Mouse (Mus musculus): Measurements from ENCODE around the gene Casp6.

The Casp6 gene

DNA sequence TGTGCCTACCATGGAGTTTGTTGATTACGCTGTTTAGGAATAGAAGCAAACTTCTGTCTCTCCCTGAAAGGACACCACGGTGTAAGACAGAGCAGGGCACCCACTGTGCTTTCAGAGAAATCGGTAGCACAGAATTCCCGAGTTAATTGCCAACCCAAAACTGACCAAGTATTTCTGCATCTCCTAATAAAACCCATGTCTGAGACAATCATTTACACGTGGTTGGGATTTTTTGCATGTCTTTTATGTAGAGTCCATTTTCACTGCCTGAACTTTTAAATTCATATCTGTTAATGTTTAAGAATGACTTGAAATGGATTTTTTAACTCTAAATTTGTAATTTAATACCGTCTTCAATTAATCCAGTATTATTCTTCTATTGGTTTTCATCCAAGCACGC, 22.4 kb downstream of the Casp6 start:
- DNase-seq (ENCODE audit: low read depth, low spot score) = no peak

DNA sequence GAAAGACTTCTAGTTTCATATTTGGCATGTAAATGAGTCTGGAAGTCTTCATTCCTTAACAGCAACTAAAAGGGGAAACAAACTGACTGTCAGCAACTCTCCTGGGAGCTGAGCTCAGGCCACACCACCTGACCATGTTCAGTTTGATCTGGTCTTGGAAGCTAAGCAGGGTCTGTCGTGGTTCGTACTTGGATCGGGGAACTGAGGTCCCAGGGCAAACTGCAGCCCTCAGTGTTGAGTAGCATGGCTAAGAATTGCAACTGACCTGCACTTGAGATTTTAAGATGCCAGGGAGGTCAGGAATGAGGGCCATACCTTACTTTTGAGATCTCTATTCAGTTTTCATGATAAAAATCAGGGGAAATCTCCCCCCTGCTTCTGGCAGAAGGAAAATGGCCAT, 24.6 kb downstream of the Casp6 start:
- no peak for DNase-seq (ENCODE audit: low read depth, low spot score)

- DNase-seq (ENCODE audit: low read depth, low spot score) = no peak
Observed at GRCm38 (mm10) chr3:129930213-129930778, 29.1 kb downstream of the Casp6 start.

GRCm38 (mm10) chr3:129932443-129932842, 31.2 kb downstream of the Casp6 start:
- no peak for DNase-seq (ENCODE audit: low read depth, low spot score)

GRCm38 (mm10) chr3:129936561-129936960, 35.3 kb downstream of the Casp6 start:
- no peak for DNase-seq (ENCODE audit: low read depth, low spot score)

- no peak for DNase-seq (ENCODE audit: low read depth, low spot score)
Observed at GRCm38 (mm10) chr3:129937848-129938247, 36.6 kb downstream of the Casp6 start.

GRCm38 (mm10) chr3:129939058-129939457, 37.8 kb downstream of the Casp6 start:
- no peak for DNase-seq (ENCODE audit: low read depth, low spot score)

DNA sequence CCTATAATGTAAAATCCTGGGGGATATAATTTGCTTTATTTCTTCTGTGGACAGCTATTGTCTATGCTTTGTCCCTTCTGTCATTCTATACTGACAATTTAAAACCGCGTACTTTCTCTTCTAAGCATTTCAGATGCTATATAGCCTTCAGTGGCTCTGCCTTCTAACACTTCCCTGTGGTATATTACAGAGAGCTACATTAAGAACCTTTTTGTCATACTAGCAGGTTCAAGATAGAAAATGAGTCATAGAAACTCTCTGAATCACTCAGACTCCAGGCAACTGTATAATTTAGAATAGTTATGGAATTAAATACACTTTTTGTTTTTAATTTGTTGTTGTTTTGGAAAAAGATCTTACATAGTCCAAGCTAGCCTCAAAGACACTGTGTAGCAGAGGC, 39.6 kb downstream of the Casp6 start:
- no peak for DNase-seq (ENCODE audit: low read depth, low spot score)

DNA sequence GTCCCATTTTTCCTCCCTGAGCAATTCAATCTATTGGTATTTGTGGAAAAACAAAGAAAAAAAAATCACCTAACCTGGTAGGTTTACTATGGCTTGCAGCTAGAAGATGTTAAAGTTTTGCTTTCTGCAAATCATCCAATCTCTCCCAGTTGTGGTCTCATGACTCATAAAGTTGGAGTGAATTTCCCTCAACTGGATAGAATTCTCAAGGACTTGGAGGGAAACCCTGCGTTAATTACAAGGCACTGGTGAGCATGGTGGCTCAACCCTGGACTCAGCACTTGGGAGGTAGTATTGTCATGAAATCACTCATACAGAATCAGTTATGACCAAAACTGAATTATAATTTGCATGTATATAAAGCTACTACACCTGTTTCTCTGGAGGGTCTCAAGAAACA, 40.1 kb downstream of the Casp6 start:
- DNase-seq (ENCODE audit: low read depth, low spot score) = no peak

DNA sequence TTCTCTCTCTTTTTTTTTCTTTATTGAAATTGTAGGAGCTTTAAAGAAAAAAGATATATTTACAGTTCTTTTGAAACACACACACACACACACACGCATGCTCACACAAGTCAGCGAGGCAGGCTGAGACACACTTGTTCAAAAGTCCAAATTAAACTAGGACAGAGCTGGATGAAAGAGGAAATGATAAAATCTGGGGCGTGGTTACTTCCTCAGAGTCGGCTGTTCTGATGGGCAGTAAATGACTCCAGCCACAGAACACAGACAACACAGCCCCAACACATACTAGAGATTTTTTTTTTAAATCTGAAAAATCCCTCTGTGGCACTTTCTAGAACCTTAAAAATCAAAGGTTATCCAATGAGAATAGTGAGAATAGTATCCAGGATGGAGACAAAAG, 42.6 kb downstream of the Casp6 start:
- DNase-seq (ENCODE audit: low read depth, low spot score) = no peak

GRCm38 (mm10) chr3:129946217-129946914, 45.1 kb downstream of the Casp6 start:
- DNase-seq (ENCODE audit: low read depth, low spot score) = no peak

DNA sequence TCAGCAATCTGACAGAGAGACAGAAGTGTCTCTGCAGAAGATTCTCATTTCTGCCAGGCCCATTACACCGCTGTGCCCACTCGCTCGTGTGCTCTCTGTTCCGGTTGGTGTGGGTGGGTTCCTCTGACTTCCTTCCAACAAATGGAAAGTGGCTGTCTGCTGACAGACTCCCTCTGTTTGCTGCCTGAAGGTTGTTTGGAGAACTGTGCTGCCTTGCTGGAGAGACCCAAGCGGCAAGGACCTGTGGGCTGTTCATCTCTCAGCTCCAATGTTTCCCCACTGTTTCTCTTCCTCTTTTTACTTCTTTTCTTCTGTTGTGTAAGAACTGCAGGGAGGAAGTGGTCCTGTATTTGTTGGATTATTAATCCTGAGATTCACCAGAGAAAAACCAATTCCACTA, 47.1 kb downstream of the Casp6 start:
- DNase-seq (ENCODE audit: low read depth, low spot score) = no peak

GRCm38 (mm10) chr3:129949158-129949773, 48.0 kb downstream of the Casp6 start:
- no peak for DNase-seq (ENCODE audit: low read depth, low spot score)

DNA sequence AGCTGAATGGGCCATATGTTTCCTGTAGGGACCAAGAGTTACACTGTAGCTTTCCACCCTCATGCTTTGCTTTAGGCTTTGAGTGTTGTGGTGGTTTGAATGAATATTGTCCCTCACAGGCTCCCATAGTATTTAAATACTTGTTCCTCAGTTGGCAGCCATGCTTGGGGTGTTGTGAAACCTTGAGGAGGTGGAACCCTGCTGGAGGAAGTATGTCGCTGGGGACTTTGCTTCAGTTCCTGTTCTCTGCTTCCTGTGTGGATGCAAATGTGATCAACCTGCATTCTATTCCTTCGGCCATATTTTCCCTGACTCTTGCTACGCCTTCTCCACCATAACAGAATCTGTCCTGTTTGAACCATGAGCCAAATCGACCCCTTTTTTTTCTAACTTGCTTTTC, 52.1 kb downstream of the Casp6 start:
- DNase-seq (ENCODE audit: low read depth, low spot score) = no peak

- DNase-seq (ENCODE audit: low read depth, low spot score) = no peak
Observed at GRCm38 (mm10) chr3:129962533-129962932, 61.3 kb downstream of the Casp6 start.
